Mouse (Mus musculus) CD4-positive, CD25-positive, alpha-beta regulatory T cell, adult 4 months (primary cell): ENCODE results near the gene Adcy2. TPM values are rescaled to one million over a fixed set of nuclear protein-coding genes. Genes with fewer than 3 reads are reported as not detected.

Experiments
- ATAC-seq: one replicate; pipeline ENCODE4 v1.8.0; 2017
- polyA plus RNA-seq, 2 experiments: library from polyadenylated mRNA; unstranded; fragments of 100-300 nt; shearing (Covaris generic); gene quantifications; one replicate each; pipeline ENCODE4 v1.2.1; 2017

Gene Adcy2
- polyA plus RNA-seq = not detected

- no peak for ATAC-seq
Observed at GRCm38 (mm10) chr13:68998918-68999801, at the start of gene Adcy2. Gene Adcy2, minus strand, starts transcription at chr13:68999541.

DNA sequence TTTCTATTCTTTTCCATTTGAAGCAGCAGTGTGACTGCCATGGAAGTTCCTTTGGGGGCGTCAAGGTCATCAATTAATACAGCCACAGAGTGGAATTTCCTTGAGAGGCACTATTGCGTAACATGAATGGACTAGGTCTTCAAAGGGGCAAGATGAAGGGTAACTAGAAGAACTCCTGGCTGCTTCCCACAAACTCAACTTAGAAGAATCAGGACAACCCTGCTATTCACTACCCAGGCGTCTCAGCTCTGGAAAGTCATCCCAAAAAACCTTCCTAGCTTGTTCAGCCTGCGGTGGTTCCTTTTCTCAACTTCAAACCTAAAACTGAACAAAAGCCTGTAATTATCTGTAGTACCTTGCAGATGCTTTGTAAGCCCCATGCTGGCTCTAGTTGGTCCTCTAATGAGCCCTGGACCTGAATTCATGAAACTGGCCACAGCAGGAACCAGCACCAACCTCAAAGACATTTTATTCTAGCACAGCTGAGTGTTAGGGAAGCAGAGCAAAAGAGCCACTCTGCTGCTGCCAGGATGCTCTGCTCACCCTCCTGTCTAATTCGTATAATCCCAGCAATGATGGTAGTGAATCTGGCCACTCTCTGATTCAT, 37.8 kb upstream of the Adcy2 start:
- no peak for ATAC-seq

- ATAC-seq = no peak
Observed at GRCm38 (mm10) chr13:69034621-69035020, 35.3 kb upstream of the Adcy2 start.

- ATAC-seq = no peak
Observed at GRCm38 (mm10) chr13:69033532-69033931, 34.2 kb upstream of the Adcy2 start.

- ATAC-seq = no peak
Observed at GRCm38 (mm10) chr13:69029078-69029757, 29.9 kb upstream of the Adcy2 start.

GRCm38 (mm10) chr13:69024964-69025363, 25.6 kb upstream of the Adcy2 start:
- no peak for ATAC-seq

DNA sequence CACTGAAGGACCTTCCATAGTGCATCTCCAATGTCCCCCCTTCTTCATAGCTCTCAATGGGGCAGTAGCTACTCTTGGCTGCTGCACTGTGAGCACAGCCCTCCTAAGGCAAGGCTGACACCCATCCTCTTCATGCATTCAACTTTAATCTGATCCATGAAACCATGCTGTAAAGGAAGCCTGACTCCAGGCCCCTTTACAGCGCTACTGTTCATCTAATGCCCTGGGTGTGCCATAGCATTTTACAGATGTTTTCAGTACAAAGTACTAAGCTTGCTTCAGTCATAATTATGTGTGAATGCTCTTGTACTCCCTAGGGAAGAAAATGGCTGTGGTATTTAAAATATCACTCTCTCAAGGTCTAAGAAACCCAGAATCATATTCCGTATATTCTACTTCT, 23.9 kb upstream of the Adcy2 start:
- no peak for ATAC-seq

DNA sequence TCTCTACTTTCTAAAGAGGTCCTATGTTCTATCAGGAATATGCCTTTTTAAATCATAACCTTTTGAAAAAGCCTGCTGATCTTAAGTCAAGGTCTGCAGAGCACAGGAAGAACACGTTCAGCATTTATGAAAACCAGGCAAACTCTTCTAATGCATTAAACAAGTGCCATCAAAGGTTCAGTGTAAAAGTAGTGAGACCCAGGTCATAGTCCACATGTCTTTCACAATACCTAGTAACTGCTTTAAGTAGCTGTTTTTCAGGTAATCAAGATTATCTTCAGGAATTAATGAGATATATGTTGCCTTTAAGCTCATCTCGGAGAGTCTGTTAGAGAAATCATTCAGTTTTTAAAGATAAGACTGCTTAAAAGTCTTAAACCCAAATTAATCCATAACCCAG, 21.2 kb upstream of the Adcy2 start:
- no peak for ATAC-seq

- ATAC-seq = no peak
Observed at GRCm38 (mm10) chr13:69006915-69007314, 7.6 kb upstream of the Adcy2 start.

- no peak for ATAC-seq
Observed at GRCm38 (mm10) chr13:69006091-69006490, 6.8 kb upstream of the Adcy2 start.

DNA sequence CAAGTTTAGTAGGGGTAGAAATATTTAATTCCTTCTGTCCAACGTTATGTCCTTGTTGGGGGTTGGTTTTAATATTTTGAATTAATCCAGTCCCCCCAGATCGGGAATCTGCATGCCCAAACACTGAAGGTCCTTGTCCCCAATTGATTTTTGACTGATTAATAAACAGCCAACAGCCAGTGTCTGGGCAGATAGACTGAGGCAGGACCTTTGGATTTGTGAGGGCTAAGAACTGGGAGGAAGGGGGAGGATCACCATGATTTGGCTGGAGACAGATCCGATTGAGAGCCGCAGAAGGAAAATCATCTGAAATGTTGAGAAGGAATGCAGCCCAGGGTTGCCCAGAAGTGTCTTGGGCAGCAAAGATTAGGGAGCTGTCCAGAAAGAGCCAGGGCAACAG, 5.1 kb upstream of the Adcy2 start:
- ATAC-seq = no peak

GRCm38 (mm10) chr13:69002631-69003030, 3.3 kb upstream of the Adcy2 start:
- no peak for ATAC-seq

- ATAC-seq = no peak
Observed at GRCm38 (mm10) chr13:69002173-69002572, 2.8 kb upstream of the Adcy2 start.

DNA sequence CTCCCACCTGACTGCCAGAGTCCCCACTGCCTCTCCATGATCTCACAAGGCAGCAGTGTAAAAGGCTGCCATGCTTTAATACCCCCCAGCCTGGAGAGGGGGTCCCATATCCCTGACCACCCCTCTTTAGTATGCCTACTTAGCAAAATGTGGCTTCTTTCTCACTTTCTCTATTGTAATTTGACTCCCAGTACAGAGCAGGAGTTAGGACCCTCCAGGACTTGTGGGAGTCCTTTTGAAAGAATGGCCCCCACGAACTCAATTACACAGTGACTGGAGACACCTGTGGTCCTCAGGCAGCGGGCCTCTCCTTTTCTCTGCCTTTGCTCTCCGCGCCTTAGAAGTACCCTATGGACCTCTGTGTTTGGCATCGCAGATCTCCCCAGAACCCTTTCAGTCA, 485 bp upstream of the Adcy2 start:
- no peak for ATAC-seq

GRCm38 (mm10) chr13:68998558-68998917, 803 bp downstream of the Adcy2 start:
- ATAC-seq = no peak

GRCm38 (mm10) chr13:68997821-68998551, 1.4 kb downstream of the Adcy2 start:
- no peak for ATAC-seq

DNA sequence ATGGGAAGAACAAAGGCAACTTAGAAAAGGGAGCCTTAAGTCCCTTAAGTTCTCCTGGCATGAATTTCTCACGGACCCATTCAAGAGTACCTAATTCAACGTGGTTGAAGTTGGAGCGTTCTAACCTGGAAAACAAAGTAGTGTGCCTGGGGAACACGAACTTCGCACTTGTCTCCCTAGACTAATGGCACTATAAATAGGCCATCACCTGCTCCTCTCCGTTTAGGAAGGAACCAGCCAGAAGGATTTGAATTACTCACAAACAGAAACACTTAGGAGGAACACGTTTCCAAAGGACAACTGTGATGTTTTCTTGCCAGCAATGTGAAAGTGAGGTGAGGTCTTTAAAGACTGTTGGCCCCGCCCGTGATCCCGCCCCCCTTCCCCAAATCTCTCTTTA, 2.0 kb downstream of the Adcy2 start:
- ATAC-seq = no peak

DNA sequence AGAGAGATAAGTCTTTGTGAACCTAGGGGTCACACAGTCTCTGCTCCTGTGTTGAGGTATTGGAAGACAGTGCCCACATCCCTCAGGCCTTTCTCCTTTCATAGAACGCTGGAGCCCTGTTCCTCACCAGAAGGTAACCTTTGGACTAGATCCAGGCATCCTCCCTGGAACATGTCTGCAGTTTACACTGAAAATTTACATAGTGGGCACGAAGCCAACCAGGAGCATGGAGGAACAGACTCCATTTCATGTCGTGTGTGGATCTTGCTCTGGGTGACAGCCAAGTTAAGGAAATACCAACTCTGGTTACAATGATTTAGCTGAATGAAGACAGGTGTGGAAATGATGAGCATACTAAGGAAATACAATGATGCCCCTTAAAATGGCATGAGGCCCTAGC, 2.7 kb downstream of the Adcy2 start:
- ATAC-seq = no peak

- ATAC-seq = no peak
Observed at GRCm38 (mm10) chr13:68985789-68986188, 13.6 kb downstream of the Adcy2 start.

DNA sequence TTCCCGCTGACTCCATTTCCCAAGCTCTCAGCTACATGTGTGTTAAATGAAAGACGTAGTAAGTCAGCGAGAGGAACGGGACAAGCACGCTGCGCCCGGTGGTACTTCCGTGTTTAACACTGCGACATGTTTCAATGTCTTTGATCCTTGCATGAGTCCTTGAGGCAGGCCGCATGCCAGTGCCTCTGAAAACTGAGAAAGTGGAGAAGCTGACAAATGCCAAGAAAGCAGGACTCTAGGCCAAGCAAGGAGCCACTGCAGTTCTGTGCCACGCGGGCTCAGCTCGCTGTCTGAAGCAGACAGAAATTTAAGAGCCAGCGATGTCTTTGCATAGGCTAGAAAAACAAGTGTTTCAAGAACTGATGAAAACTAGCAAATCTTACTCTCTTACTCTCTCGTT, 15.3 kb downstream of the Adcy2 start:
- ATAC-seq = no peak

DNA sequence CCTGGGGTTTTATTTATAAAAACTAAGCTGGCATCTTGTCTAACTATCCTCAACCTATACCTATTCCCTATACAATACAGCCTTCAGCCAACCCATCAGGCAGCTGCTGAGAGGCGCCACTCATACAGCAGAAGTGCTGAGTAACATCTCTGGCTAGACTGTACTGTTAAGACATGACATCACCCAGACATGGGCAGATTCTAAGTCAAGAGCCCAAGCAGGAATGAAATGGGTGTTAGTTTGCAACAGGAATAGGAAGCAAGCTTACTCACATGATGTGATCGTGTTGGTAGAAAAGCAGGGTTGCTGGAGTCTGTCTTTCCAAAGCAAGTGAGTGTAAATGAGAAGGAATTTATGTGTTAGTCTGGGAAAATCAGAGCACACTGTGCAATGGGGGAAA, 18.3 kb downstream of the Adcy2 start:
- ATAC-seq = no peak

DNA sequence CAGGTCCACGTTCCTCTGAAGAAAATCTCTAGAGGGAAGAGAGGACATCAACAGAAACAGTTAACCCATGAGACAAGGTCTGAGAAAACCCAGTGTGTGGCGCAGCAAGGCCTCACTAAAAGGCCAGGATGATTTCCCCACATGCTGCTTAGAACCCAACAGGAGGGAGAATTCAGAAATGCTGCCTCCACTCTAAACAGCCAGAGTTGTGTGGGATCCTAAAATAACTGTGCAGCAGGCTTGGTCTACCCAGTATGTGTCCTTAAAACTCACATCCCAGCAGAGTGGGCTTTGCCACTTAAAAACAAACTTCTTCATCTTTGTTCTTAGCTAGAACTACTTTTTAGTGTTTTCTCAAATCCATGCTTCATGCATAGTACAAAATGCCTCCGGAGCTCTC, 26.2 kb downstream of the Adcy2 start:
- ATAC-seq = no peak

- ATAC-seq = no peak
Observed at GRCm38 (mm10) chr13:68961580-68961979, 37.8 kb downstream of the Adcy2 start.
